Mouse (Mus musculus) myocyte (in vitro differentiated cells): ENCODE data around the gene Unc79.

ENCODE experiments used
- E2F4 ChIP-seq: IDR thresholded peaks from one replicate; pipeline ENCODE4 v1.6.1; 2011; ENCODE audit warnings: mild to moderate bottlenecking, control low read depth, moderate library complexity; ENCODE audit not compliant: insufficient read depth
- POLR2A ChIP-seq: IDR thresholded peaks from one replicate; pipeline ENCODE4 v1.6.1; 2011; ENCODE audit warnings: low read depth, mild to moderate bottlenecking, control low read depth, moderate library complexity; ENCODE audit not compliant: insufficient read length
- REST ChIP-seq: IDR thresholded peaks from one replicate; pipeline ENCODE4 v1.6.1; 2011; ENCODE audit warnings: mild to moderate bottlenecking, control low read depth, moderate library complexity; ENCODE audit not compliant: insufficient read depth, insufficient read length
- USF1 ChIP-seq: IDR thresholded peaks from one replicate; pipeline ENCODE4 v1.6.1; 2011; ENCODE audit warnings: low read depth, mild to moderate bottlenecking, control low read depth, moderate library complexity

DNA sequence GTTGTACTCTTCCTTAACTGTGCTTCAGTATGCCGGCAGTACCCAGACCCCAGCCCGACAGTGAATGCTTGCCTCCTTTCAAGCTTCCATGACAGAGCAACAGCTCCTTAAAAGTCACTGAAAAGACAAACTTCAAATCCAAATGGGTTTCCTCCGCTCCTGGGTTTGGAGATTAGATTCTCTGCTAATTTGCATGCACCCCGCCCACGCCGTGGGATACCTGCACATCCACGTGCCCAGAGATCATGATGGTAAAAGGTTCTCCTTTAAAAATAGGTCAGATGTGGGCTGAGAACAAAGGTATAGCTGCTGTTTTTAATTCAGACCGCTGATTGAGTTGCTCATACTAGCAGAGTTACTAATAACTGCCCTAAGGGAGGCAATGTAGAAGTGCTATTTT lies 210.4 kb downstream of the Unc79 start:
- no peak for TF ChIP-seq USF1
- TF ChIP-seq E2F4 = no peak
- TF ChIP-seq POLR2A = no peak
- TF ChIP-seq REST = no peak
